8 mouse cellular contexts compared by ENCODE assay signal in the genomic region with DNA sequence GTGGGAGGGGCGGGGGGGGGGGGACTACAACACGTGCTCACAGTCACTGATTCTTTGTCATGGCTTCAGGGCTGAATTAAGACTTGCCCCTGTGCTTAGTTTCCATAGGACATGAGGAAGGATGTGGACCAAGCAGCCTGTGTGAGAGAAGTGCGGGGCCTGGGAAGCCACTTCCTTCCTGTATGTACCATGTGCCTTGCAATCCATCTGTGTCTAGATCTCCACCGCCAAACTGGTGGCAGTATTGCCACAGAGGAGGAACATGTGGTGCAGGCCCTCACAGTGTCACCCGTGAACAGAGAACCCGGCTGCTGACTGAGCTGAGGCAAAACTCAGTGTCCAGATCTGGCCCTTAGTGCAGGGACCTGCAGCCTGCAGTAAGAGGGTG.
DNase-seq lines count a peak whose midpoint lies in the region; ATAC-seq lines count a peak whose summit lies in the region.

No protein-coding gene starts in this region.

- H3K4me3 ChIP-seq in hindbrain, embryonic 12.5 days: no peak overlapping the region
- no peak overlapping the region for H3K4me3 ChIP-seq in hindbrain, embryonic 11.5 days (ENCODE audit: low read depth, low read length)
- H3K4me3 ChIP-seq in limb, embryonic 15.5 days: no peak overlapping the region

- H3K9me3 ChIP-seq in hindbrain, embryonic 12.5 days (replicated peaks): no peaks in the 10 kb centered on the region
- no peaks in the 10 kb centered on the region for H3K9me3 ChIP-seq in hindbrain, embryonic 11.5 days (ENCODE audit: control insufficient read depth, low read length)
- no peaks in the 10 kb centered on the region for H3K9me3 ChIP-seq in limb, embryonic 15.5 days

- DNase-seq in hindbrain, embryonic 11.5 days (ENCODE audit: low spot score): no peak
- DNase-seq in Muller cell, postnatal 12 days (ENCODE audit: inconsistent ontology term): peak; percentile 14
- peak; percentile 18 to 56 for DNase-seq in heart, adult 9 months (ENCODE audit: low spot score in 2 of 2)
- DNase-seq in right cerebral cortex, postnatal 10 days (ENCODE audit: low spot score in 2 of 2): peak; percentile 61 to 65
- no peak for DNase-seq in gastrocnemius, adult 8-10 months (ENCODE audit: low spot score in 2 of 2)

- WGBS in hindbrain, embryonic 12.5 days: 64% methylated on average over 6 of the region's 6 CpGs
- 70% methylated on average over 6 of the region's 6 CpGs for WGBS in hindbrain, embryonic 11.5 days
- whole genome bisulfite sequencing in limb, embryonic 15.5 days: 39% methylated on average over 6 of the region's 6 CpGs

- H3K9ac ChIP-seq in hindbrain, embryonic 12.5 days: no peak overlapping the region
- H3K9ac ChIP-seq in hindbrain, embryonic 11.5 days (ENCODE audit: low read depth, low read length): no peak overlapping the region
- H3K9ac ChIP-seq in limb, embryonic 15.5 days: no peak overlapping the region

- no peak for ATAC-seq in hindbrain, embryonic 12.5 days (ENCODE audit: low FRiP score)
- ATAC-seq in hindbrain, embryonic 11.5 days (ENCODE audit: low FRiP score): no peak
- no peak for ATAC-seq in limb, embryonic 15.5 days (ENCODE audit: insufficient number of reproducible peaks, low FRiP score, low TSS enrichment, low read depth)
- no peak for ATAC-seq in erythroblast, adult 5-6 weeks (replicated peaks; ENCODE audit: low FRiP score, poor library complexity, severe bottlenecking)

- H3K27ac ChIP-seq in hindbrain, embryonic 12.5 days: 0 out of 2 replicates have a peak overlapping the region, but pooled peaks have one; percentile 19
- H3K27ac ChIP-seq in hindbrain, embryonic 11.5 days (ENCODE audit: low read depth, low read length): no peak overlapping the region
- peak overlapping the region; percentile 90 for H3K27ac ChIP-seq in limb, embryonic 15.5 days

- H3K36me3 ChIP-seq in hindbrain, embryonic 12.5 days: peaks cover 5% of the 10 kb centered on the region; the same call in 1 of the 2 replicates
- H3K36me3 ChIP-seq in hindbrain, embryonic 11.5 days (ENCODE audit: control insufficient read depth, insufficient read depth, low read length): no peaks in the 10 kb centered on the region
- peaks cover 5% of the 10 kb centered on the region; the same call in 1 of the 2 replicates for H3K36me3 ChIP-seq in limb, embryonic 15.5 days

- no peak overlapping the region for H3K4me2 ChIP-seq in hindbrain, embryonic 12.5 days (replicated peaks)
- H3K4me2 ChIP-seq in hindbrain, embryonic 11.5 days (replicated peaks; ENCODE audit: low read depth, low read length): no peak overlapping the region
- H3K4me2 ChIP-seq in limb, embryonic 15.5 days: no peak overlapping the region

- H3K27me3 ChIP-seq in hindbrain, embryonic 12.5 days: no peaks in the 10 kb centered on the region
- H3K27me3 ChIP-seq in hindbrain, embryonic 11.5 days (ENCODE audit: control insufficient read depth, insufficient read depth, low read length): no peaks in the 10 kb centered on the region
- H3K27me3 ChIP-seq in limb, embryonic 15.5 days: peaks cover 3% of the 10 kb centered on the region; the same call in 1 of the 2 replicates

- H3K4me1 ChIP-seq in hindbrain, embryonic 12.5 days: peaks cover 65% of the 10 kb centered on the region
- H3K4me1 ChIP-seq in hindbrain, embryonic 11.5 days (replicated peaks; ENCODE audit: control insufficient read depth, insufficient read depth, low read length): peaks cover 6% of the 10 kb centered on the region; the same call in 1 of the 2 replicates
- H3K4me1 ChIP-seq in limb, embryonic 15.5 days: peaks cover 55% of the 10 kb centered on the region

Comparison
In these comparisons a context has a peak if more than half of its experiments do, and no peak if none do; other contexts are left out.
1. DNase-seq: peak in Muller cell, postnatal 12 days (single experiment), heart, adult 9 months (2 of 2) and right cerebral cortex, postnatal 10 days (2 of 2); none in hindbrain, embryonic 11.5 days (single experiment) and gastrocnemius, adult 8-10 months (0 of 2).